Mouse (Mus musculus) stomach, postnatal 0 days (tissue): ENCODE results near the gene Olfr974.
"Not testable (repeated sequence)": the region's sequence is repeated elsewhere in the genome, so short reads cannot be mapped to it uniquely, and the experiment has no call there.

Experiments
- CTCF ChIP-seq: IDR thresholded peaks from 2 replicates; pipeline ENCODE4 v1.5.1; 2016; ENCODE audit warnings: antibody characterized with exemption, low read depth, mild to moderate bottlenecking, moderate library complexity
- EP300 ChIP-seq: optimal IDR thresholded peaks from 2 replicates; pipeline ENCODE3; 2016; ENCODE audit warnings: antibody characterized with exemption

GRCm38 (mm10) chr9:39961033-39961432 lies 23.7 kb downstream of the Olfr974 start, which contains the start of gene Olfr976:
- not testable (repeated sequence) for TF ChIP-seq CTCF, EP300
